Mouse (Mus musculus): Measurements from ENCODE around the gene Smpx.

The Smpx gene

DNA sequence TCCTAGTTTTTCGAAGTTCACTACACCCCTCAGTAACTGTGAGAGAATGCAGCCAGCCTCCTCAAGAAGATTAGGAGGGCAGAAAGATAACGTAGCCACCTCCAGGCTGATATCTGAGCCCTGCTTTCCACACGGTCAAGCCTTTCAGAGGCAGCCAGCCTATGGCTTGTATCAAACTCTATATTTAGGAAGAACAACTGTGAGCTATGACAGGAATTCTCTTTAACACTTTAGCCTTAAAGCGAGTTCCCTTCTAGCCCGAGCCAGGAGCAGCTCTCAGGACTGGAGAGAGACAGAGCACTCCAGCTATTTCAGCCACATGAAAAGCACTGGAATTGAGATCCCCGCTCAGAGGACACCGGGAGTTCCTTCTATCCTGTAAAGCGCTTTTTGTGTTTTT lies at the start of gene Smpx:
TSS of gene Smpx (plus strand) at position 49 of the 400 bp plus-strand sequence.
- DNase-seq (ENCODE audit: low spot score in 2 of 2), result no peak

GRCm38 (mm10) chrX:157655047-157655446 lies 43.7 kb upstream of the Smpx start:
- DNase-seq (ENCODE audit: low spot score in 2 of 2), result no peak

GRCm38 (mm10) chrX:157657356-157657755 lies 41.4 kb upstream of the Smpx start:
- no peak for DNase-seq (ENCODE audit: low spot score in 2 of 2)

DNA sequence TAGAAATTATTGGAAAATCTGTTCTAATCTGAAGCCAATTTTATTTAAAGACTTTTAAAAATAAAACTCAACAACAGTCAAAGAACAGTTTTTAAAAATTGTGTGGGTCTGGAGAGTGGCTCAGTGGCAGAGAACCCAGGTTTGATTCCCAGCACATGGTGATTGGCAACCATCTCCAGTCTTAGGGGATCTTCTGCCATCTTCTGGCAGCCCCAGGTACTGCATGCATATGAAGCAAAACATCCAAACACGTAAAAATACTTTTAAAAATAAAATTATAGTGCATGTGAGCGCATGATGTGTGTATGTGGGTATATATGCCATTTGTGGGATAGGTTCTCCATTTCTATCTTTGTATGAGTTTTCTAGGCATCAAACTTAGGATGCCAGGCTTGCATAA lies 26.9 kb upstream of the Smpx start:
- no peak for DNase-seq (ENCODE audit: low spot score in 2 of 2)

DNA sequence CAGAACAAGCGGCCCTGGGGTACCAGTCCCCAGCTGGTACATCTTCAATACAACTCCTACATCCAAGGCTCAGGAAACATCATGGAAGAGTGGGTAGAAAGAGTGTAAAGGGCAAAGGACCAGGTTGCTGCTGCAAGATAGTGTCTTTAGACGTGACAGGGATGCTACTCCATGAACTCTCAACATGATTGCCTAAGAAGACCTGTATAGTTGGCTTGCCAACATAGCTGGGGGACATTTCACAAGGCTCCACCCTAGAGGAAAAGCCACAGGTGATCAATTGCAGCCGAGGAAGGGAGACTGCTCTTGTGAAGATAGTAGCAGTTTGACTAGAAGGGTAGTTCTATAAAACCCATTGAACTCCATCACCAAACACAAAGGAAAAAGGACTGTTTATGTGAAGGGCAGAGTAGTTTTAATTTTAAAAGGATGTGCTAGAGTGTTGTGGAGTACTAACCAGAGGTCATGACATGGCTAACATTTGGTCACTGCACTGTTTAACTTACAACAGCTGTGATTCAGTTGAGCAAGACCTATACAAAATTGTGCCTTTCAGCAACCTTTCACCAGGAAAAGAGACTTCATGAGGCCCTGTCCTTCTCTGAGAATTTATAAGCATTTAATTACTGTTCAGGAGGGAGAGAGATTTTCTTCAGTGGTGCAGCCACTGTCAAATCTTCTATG lies 23.9 kb upstream of the Smpx start:
- no peak for DNase-seq (ENCODE audit: low spot score in 2 of 2)

DNA sequence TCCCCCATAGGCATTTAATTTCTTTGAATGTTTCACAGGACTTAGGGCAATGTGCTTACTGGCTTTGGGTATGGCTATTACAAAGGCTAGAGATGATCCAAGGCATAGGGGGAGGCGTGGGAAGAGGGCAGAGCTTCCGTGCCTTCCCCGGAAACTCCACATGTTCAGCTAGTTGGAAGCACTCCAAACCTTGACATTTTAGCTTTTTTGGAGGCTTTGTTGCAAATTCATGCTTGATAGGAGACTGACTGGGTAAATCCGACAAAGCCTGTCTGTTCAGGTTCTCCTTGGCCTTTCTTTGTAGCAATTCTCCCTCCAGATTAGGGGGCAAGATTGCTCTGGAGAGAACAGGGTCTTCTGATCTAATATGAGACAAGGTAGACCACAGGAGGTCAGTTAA lies 7.5 kb upstream of the Smpx start:
- no peak for DNase-seq (ENCODE audit: low spot score in 2 of 2)

DNA sequence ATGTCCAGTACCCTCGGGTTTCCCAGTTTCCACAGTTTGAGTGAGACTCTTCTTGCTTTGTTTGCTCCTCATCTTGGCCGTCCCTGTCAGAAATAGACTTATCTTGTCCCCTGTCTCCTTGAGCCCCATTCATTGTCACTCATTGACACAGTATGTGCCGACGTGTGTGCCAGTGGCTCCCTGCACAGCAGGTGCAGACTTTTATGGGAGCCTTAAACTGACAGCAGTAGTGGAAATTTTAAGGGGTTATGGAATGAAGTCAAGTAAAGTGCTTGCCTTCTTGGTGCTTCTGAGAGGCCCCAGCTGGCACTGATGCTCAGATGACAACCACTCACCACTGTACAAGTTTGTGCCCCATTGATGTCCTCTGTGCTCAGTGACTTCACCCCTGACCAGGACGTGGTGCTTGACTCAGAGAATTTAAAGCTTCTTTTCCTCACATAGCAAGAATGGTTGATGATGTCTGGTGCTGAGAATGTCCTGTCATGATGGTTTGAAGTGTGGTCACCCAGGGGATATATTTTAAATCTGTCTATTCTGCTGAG lies 1.0 kb upstream of the Smpx start:
- no peak for DNase-seq (ENCODE audit: low spot score in 2 of 2)

GRCm38 (mm10) chrX:157707236-157707635 lies 8.5 kb downstream of the Smpx start:
- no peak for DNase-seq (ENCODE audit: low spot score in 2 of 2)

DNA sequence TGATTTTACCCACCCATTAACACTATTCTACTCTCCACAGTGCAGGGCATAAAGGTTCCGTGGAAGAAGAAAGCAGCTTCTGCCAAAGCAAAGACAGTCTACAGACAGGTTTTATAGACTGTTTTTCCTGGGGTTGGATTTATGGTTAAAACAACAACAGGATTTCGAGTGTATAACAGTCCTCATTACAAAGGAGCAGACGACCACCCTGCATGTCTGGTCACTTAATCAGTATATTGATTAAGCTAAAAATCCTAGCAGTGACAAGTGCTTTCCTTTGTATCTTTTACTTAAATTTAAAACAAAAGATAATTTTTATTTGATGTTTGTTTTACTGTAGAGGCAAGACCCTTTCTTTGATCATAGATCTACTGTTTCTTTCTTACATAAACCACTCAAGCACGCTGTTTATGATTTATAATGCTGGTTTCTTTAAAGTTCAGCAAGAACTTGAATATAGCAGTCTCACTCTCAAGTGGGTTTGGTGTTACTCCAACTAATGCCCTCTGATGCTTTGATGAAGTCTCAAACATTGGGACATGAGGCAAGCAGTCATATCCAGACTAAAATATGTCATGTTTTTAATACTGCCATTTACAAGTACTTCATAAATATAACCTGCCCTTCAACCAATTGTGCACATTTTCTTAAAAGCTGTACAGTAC lies 10.0 kb downstream of the Smpx start:
- DNase-seq (ENCODE audit: low spot score in 2 of 2), result no peak

- no peak for DNase-seq (ENCODE audit: low spot score in 2 of 2)
Observed at GRCm38 (mm10) chrX:157719907-157720306, 21.2 kb downstream of the Smpx start.

DNA sequence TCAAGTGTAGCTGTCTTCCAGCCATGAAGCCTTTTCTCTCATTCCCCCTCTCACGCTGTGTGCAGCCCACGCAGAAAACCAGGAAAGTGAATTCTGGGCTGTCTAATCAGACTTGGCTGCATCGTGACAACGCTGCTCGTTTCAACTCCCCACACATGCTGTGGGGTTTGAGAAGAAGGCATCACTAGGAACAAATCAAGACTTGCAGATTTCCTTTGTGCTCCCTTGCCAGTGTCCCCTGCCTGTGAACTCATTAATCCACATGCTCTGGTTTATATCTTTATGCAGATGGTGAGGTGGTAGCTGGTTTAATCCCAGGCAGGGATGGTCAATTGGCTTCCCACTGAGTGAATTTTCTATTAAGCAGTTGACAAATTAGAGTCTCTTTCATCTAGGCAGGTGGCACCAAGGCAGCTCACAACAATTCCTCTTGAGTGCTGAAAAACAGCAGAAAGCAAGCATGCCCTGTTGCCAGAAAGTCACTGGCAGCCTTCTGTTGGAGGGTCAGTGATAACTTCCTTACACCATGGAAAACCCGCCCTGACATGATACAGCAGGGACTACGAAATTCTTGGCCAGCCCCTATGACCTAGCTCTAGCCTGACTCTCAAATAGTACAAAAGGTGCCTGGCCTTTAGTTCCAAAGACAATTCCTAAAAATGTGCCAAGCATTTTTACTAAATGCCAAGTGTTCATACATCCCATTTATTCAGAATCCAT lies 32.1 kb downstream of the Smpx start:
- DNase-seq (ENCODE audit: low spot score in 2 of 2), result no peak

DNA sequence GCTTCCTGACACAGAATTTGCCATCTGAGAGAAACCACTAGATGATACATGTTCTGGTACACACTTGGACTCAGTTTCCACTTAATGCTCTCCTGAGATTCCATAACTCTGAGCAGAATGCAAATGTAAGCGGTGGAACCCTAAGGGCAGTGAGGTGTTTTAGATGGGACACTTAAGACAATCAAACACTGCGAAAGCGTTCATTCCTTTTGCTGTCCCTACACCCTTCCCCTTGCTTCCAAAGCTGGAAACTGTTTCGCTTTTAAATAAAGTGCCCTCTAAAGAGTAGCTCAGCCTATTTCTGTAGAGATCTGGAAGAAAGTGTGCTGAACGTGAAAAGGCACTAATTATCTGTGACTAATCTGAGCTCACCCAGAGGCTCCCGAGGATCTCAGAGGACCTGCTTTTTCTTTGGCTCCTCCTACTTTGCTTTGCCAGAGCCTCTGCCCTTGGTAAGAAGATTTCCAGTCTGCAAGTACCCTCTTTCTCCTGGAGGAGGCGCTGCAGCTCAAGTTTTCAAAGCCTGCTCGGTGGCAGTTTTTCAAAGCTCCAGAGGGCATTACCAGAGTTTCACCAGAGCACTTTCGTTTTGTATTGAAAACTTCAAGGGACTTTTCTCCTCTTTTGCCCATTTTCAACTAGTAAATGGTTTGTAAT lies 33.1 kb downstream of the Smpx start:
- DNase-seq (ENCODE audit: low spot score in 2 of 2), result peak in 1 of 2 experiments; percentile 1

- no peak for DNase-seq (ENCODE audit: low spot score in 2 of 2)
Observed at GRCm38 (mm10) chrX:157732346-157732745, 33.6 kb downstream of the Smpx start.

- no peak for DNase-seq (ENCODE audit: low spot score in 2 of 2)
Observed at GRCm38 (mm10) chrX:157733836-157734235, 35.1 kb downstream of the Smpx start.

- no peak for DNase-seq (ENCODE audit: low spot score in 2 of 2)
Observed at GRCm38 (mm10) chrX:157734341-157734740, 35.6 kb downstream of the Smpx start.

- DNase-seq (ENCODE audit: low spot score in 2 of 2), result no peak
Observed at GRCm38 (mm10) chrX:157747815-157748544, 49.3 kb downstream of the Smpx start.

DNA sequence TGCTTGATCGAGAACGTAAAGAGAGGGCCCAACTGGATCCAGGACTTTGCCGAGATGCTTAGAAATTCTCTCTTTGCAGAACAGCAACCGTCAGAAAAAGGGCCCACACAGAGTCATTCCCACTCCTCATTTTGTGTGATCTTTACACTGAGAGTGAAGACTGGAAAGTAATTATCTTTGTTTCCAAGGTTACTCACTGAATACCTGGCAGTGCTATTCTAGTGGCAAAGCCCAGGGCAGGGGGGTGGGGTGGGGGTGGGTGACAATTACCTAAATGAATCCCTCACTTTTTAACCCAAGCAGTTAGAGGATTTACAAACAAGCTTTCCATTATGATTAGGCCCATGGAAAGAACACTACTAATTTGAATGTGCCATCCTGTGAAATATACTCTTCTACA lies 55.8 kb downstream of the Smpx start:
- DNase-seq (ENCODE audit: low spot score in 2 of 2), result no peak

DNA sequence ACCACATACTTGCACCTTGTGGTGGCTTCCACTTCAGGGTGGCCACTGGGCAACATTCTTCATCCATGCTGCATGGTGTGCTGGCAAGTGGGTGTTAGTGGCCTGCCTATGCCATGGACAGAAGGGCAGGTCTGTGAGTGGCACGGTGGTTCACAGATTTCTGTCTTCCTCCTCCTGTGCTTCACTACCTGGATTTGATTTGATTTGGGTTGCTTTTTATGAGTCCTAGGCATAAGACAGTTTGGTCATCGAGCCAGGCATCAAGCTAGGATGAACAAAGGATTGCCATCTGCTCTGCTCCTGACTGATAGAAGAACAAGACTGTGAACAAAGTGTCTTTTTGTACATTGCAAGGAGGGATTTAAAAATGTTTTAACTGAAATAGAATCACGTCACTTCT lies 63.8 kb downstream of the Smpx start:
- no peak for DNase-seq (ENCODE audit: low spot score in 2 of 2)

DNA sequence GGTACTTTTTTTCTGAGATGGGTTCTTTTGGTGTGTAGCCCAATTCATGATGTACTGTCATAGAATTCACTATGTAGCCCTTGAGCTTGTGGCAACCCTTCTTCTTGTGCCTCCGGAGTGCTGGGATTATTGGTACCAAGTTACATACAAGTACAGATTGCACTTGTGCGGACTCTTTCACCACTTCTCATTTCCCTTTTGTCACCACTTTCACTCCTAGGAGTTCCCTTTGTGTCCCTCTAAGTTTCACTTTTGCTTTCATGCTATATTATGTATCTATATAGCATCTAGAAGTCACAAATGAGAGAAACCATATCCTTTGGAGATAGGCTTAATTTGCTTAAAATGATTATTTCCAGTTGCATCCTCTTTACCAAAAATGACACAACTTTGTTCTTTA lies 103.0 kb downstream of the Smpx start:
- DNase-seq (ENCODE audit: low spot score in 2 of 2), result no peak

Measured in spleen, postnatal 36 days (tissue).